ENCODE assay signal across 8 mouse cellular contexts in genomic region chr11:60935326-60935974, GRCm38 (mm10). TPM values are rescaled to one million over a fixed set of nuclear protein-coding genes. Genes with fewer than 3 reads are reported as not detected.
A peak's percentile ranks its signal among the peaks of the same experiment; 100 is the strongest.
DNase-seq lines count a peak whose midpoint lies in the region; ATAC-seq and TF ChIP-seq lines count a peak whose summit lies in the region.

No protein-coding gene starts in this region.

- peaks cover 52% of the 10 kb centered on the region for H3K79me2 ChIP-seq in liver, adult 2 months (ENCODE audit: control insufficient read depth, insufficient read depth, low read length)

- H3K27ac ChIP-seq in liver, adult 2 months (replicated peaks; ENCODE audit: insufficient read depth, low read depth, low read length) = peak overlapping the region; percentile 97

- no peaks in the 10 kb centered on the region for H3K36me3 ChIP-seq in liver, adult 2 months (ENCODE audit: control insufficient read depth, insufficient read depth, low read length)

- H3K4me1 ChIP-seq in liver, adult 2 months (ENCODE audit: control insufficient read depth, insufficient read depth, low read length) = peaks cover 60% of the 10 kb centered on the region

- WGBS in liver, adult 2 months = 3% methylated on average over 7 of the region's 7 CpGs

- TF ChIP-seq CTCF in liver, adult 2 months (IDR thresholded peaks at IDR 0.05; ENCODE audit: low read depth, low read length) = no peak

- H3K4me3 ChIP-seq in liver, adult 2 months (ENCODE audit: insufficient read depth, low read depth, low read length) = peak overlapping the region; percentile 34

- peak overlapping the region; percentile 66 for H3K9ac ChIP-seq in liver, adult 2 months (ENCODE audit: low read depth, low read length)

- TF ChIP-seq POLR2A in liver, adult 2 months (IDR thresholded peaks at IDR 0.05; ENCODE audit: extremely low read depth, insufficient read depth, low read length) = no peak

- H3K27me3 ChIP-seq in liver, adult 2 months (ENCODE audit: control insufficient read depth, insufficient read depth, low read length) = no peaks in the 10 kb centered on the region

- peak; percentile 88 for DNase-seq in CD4-positive, CD25-positive, alpha-beta regulatory T cell, adult 2 months (ENCODE audit: low read depth, low spot score)
- peak; percentile 93 to 96 for DNase-seq in adrenal gland, adult (ENCODE audit: inconsistent age in 2 of 2, low spot score in 1 of 2)
- peak; percentile 54 to 60 for DNase-seq in frontal cortex, postnatal 36 days (ENCODE audit: low spot score in 2 of 2)
- peak; percentile 93 for DNase-seq in liver, adult 2 months (ENCODE audit: extremely low read depth, low read depth, low spot score)
- no peak for DNase-seq in cerebellum, adult 11-12 months

- peak; percentile 77 for ATAC-seq in inflammation-experienced regulatory T-cells, adult 6 months
- peak; percentile 52 for ATAC-seq in neutrophil, adult 5-6 weeks (ENCODE audit: extremely low read depth, insufficient number of reproducible peaks, low FRiP score, poor library complexity, severe bottlenecking)
- ATAC-seq in cerebellum, adult (ENCODE audit: insufficient number of reproducible peaks, low FRiP score, low TSS enrichment) = no peak

RNA-seq across cellular contexts. Expression of gene Map2k3, which starts 3.6 kb away (rescaled TPM):
- polyA plus RNA-seq in inflammation-experienced regulatory T-cells, adult 6 months (2017; shearing (Covaris generic)) = 100 to 1,000 TPM in 1 of 3 experiments, 10 to 100 TPM in 2; 46.2 to 121 (median 54.2) TPM
- total RNA-seq in liver, adult 2 months (2014; rRNA removed) = 25.7 and 30.3 TPM in 2 replicates
- polyA plus RNA-seq in liver, adult 2 months (2012; rRNA removed) = 36.9 and 39.7 TPM in 2 replicates
- total RNA-seq in neutrophil, adult 5-6 weeks (2017) = 44.1 and 49.0 TPM in 2 replicates

RNA-seq across cellular contexts. Expression of gene Natd1, which starts 20.9 kb away (rescaled TPM):
- 1 to 10 TPM; 5.4 to 6.7 (median 6.4) TPM for polyA plus RNA-seq in inflammation-experienced regulatory T-cells, adult 6 months (2017; shearing (Covaris generic))
- 1.1 and 2.2 TPM in 2 replicates for total RNA-seq in liver, adult 2 months (2014; rRNA removed)
- polyA plus RNA-seq in liver, adult 2 months (2012; rRNA removed) = 6.6 and 7.0 TPM in 2 replicates
- total RNA-seq in neutrophil, adult 5-6 weeks (2017) = 6.4 and 6.5 TPM in 2 replicates

RNA-seq across cellular contexts. Expression of gene Tmem11, which starts 56.4 kb away (rescaled TPM):
- 10 to 100 TPM; 22.8 to 30.3 (median 28.2) TPM for polyA plus RNA-seq in inflammation-experienced regulatory T-cells, adult 6 months (2017; shearing (Covaris generic))
- total RNA-seq in liver, adult 2 months (2014; rRNA removed) = 19.8 and 20.0 TPM in 2 replicates
- 48.9 and 67.8 TPM in 2 replicates for polyA plus RNA-seq in liver, adult 2 months (2012; rRNA removed)
- 26.0 and 27.6 TPM in 2 replicates for total RNA-seq in neutrophil, adult 5-6 weeks (2017)
